Mouse (Mus musculus): Measurements from ENCODE around the gene Usp39.

Usp39 gene

DNA sequence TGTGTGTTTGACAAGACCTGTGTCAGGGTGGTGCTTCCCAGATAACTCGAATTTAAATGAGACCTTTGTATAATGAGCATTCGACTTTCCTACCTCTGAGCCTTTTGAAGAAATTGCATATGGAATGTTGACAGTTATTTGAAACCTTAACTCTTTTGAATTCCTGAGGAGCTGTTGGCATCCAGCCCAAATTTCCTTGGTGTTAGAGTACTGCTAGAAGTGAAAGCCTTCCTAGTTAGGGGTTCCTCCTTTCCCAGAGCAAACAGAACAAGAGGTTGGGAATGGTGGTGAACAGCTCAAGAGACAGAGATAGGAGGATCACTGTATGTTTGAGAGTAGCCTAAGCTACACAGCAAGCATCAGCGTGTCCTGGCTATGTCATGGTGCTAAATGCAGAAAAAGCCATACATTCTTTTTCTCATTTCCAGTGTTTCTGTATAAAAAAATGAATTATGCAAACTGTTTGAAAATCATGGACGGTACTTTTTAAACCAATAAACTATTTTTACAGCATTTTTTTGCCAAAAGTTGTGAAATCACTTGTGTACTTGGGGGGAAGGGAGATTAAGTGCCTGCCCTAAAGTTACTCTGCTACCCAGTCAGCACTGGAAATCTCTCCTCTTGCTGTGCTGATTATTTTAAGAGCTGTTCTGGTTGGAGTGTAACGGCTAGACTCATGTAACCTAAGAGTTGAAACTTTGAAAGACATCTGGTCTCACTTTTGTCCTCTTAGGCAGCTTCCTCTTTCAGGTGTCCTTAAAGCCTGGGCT, 7.8 kb upstream of the Usp39 start:
- no peak for DNase-seq (ENCODE audit: low read depth, low spot score)

DNA sequence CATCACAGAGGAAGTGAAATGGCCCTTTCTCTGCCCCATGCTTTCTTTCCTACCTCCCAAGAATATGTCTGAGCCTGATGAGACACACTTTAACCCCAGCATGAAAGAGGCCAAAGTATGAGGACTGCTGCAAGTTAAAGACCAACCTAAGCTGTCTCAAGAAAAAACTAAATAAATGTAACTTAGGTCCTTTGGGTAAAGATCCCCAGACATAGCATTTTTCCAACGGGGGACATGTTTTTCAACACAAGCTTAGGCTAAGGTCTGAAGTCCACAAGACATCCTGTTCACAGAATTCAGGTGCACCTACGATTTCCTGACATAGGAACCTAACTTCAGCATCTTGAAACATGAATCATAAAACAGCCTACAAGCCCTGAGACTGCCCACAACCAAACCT, 5.2 kb upstream of the Usp39 start:
- no peak for DNase-seq (ENCODE audit: low read depth, low spot score)

DNA sequence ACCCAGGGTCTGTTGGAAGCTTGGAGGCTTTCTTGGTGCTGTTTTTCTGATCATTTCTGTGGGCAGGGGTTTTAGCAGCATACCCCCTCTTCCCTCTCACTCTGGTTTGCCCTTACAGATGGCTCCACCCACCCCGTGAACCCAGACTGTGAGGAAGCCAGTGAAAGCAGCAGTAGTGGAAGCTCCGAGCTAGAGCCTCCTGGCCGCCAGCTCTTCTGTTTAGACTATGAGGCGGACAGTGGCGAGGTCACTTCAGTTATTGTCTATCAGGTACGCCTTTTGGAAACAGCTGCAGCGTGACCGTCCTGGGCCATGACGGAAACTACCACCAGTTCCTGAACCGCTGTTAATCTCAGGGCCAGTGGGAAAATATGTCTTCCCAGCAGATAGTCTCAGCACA, 3.4 kb upstream of the Usp39 start:
- DNase-seq (ENCODE audit: low read depth, low spot score): no peak

DNA sequence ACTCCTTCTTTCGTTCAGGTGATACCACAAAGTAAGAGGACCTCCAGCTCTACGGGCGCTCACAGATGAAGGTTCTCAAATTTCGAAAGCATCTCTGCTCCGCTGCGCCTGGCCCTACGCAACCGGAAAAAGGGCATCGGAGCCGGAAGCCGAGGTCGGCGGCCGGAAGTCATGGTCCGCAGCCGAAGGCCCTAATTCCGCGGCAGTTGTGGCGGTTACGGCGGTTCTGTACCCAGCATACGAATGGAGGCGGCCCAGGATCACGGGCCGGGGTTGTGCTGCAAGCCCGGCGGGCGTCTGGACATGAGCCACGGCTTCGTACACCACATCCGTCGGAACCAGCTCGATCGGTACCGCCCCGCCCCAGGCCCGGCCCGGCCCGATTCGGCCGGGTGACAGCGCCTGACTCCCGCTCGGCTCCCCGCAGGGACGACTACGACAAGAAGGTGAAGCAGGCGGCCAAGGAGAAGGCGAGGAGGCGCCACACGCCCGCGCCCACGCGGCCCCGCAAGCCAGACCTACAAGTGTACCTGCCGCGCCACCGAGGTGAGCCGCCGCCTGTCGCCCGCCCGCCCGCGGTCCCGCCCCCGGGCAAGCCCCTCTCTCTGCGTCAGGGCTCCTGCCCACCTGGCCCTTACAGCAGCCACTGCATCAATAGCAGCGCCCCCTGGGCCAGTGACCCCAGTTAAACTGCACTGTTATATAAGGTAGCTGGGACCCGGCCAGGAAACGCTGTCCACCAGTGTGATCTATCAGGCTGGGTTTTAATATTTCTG, 2.4 kb upstream of the Usp39 start, which contains the start of gene 0610030E20Rik:
0610030E20Rik (plus strand) TSS at position 152 of the 776 bp plus-strand sequence.
- DNase-seq (ENCODE audit: low read depth, low spot score): peak; percentile 86

DNA sequence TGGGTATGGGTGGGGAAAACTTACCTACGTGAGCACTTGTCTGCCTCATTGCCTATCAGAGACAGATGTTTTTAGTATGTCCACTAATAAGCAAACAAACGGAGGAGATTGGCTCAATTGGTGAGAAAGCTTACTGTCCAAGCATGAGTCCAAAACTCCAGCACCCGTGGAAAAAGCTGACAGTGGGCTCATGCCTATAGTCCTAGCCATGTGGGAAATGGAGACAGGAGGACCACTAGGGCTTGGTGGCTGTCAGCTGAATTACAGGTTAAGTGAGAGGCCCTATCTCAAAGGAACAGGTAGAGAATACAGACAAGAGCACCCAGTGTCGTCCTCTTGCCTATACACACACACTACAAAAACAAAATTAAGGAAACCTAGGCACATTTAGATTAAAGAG, 1.3 kb upstream of the Usp39 start:
- no peak for DNase-seq (ENCODE audit: low read depth, low spot score)

DNA sequence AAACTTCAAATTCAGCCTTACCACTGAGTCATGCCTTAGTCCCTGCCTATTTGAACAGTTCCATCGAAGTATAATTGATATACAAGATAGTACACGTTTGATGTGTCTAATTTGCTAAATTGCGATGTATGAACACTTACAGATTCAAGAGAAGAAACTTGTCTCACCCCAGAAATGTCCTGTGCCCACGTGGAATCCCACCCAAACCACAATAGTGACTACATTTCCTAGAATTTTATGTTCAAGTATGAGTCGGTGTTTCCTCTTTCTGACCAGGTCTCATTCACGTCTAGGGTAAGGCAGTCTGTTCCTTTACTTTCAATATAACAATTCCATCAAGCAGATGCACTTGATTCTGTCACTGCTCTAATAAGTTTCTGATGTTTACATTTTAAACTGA, 649 bp upstream of the Usp39 start:
- no peak for DNase-seq (ENCODE audit: low read depth, low spot score)

DNA sequence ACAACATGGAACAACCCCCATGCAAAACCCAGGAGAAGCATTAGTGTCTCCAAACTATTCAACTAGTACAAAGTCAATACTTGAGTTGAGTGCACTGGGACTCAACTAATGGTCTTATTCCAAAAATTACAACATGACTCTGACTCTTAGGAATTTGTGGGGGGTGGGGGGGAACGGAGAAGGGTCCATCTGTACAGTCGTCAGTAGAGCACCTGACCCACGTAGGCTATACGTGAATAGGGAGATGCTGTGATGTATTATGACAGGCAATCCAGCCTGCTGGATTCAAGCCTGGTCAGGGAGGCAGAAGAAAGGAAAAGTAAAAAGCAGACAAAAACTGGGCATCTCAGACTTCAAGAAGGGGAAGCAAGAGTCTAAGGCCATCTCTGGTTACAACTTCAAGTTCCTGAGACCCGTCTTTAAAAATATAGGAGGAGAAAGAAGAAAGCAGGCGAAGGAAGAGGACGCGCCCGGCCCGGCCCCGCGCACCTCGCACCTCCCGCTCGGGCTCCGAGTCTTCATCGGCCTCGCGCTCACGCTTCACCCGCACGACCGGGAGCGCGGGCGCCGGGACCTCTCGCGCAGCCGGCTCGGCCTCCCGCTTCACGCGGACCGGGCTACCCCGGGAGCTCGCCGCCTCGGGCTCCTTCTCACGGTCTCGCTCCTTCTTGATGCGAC, 449 bp downstream of the Usp39 start:
- DNase-seq (ENCODE audit: low read depth, low spot score): no peak

DNA sequence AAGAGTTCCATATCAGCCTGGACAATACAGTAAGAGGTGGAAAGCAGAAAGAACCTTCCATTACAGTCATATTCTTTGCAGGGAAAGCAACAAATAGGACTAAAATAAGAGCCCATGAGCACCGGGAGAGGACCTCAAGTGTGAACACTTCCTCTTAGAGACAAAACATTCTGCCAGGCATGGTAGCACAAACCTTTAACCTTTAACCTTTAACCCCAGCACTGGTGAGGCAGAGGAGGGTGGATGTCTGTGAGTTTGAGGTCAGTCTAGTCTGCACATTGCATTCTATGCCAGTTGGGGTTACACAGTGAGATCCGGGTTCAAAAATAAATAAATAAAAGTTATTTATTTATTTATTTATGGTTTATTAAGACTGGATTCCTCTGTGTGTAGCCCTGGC, 4.5 kb downstream of the Usp39 start:
- DNase-seq (ENCODE audit: low read depth, low spot score): no peak

DNA sequence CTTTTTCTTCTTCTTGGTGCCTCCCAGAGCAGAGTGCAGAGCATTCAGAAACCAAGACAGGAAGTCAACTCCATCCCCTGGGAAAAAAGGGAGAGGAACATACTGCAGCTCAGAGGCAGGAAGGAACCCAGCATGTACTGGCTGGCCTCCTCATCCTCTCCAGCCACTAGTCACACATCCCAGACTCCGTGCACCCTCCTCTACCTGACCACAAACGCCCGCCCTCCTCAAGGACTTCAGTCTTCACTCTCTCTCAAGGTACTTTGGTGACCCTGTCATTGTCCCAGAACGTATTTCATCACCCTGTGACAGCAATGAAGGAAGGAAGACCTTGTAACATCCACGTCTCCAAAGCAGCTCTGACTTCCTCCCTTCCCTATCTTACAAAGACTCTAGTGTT, 11.9 kb downstream of the Usp39 start:
- DNase-seq (ENCODE audit: low read depth, low spot score): no peak

DNA sequence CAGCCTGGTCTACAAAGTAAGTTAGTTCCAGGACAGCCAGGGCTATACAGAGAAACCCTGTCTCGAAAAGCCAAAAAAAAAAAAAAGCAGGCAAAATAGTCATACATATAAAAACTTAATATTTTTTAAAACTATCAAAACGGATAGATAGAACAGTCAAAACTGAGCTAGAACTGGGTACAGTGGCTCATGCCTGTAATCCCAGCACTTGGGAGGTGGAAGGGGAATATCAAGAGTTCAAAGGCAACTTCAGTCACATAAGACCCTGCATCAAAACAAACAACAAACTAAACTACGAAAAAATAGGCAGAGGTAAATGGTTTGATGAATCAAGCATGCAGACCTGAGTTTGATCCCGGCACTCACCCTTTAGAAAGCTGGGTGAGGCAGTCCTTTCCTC, 14.9 kb downstream of the Usp39 start:
- DNase-seq (ENCODE audit: low read depth, low spot score): no peak

DNA sequence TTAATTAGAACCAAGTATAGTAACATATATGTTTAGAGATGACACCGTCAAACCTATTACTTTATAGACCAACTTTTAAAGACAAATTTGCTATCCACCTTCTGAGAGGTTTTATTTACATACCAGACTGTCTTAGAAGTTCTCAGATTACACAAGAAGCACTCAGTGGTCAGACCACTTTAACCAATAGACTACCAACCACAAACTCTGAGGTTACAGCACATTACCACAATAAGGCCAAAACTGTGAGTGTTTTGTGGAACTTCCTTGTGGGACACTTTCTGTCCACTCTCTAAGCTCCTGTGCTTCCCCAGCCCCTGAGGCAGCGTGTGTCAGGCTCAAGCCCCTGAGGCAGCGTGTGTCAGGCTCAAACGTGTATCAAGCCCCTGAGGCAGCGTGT, 16.0 kb downstream of the Usp39 start:
- no peak for DNase-seq (ENCODE audit: low read depth, low spot score)

DNA sequence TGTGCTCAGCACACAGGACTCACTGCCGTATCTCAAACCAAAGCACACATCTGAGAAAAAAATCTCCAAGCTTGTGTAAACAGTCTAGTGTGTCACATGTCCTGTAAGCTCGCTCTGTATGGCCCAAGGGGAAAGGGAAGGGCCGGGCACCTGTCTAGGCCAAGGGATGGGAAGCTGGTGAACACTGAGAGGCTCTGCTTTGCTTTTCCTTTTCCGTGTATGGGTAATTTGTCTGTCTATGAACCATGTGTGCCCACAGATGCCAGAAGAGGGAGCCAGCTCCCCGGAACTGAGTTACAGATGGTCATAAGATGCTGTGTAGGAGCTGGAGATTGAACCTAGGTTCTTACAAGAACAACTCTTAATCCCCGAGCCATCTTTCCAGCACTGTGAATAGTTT, 18.7 kb downstream of the Usp39 start:
- DNase-seq (ENCODE audit: low read depth, low spot score): no peak

DNA sequence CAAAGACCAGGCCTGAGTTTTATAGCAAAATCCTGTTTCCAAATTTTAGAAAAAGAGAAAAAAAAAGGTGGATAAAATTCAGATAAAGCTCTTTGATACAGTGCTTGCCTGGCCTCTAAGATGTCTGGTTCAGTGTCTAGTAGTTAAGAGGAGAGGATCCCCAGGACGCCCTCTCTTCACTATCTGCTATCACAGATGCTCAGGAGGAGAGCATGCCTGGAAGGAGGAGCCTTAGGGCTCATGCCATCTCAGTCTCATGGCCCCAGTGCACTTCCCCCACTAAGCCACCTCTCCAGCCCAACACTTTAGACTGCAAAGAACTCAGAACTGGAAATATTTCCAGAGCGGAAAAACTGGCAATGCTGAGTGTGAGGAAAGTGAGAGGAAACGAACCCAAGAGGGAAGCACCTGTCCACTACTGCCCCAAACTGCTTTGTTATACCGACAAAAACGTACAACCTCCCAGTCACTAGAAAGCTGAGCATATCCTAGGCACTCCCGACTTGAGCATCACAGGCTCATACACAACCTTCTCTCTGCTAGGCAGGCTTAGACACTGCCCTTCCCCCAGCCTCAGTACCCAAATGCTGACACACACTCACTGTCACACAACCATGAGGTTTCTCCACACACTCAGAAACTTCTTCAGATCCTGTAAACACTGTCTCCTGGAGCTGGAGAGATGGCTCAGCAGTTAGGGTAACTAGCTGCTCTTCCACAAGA, 21.0 kb downstream of the Usp39 start:
- DNase-seq (ENCODE audit: low read depth, low spot score): no peak

DNA sequence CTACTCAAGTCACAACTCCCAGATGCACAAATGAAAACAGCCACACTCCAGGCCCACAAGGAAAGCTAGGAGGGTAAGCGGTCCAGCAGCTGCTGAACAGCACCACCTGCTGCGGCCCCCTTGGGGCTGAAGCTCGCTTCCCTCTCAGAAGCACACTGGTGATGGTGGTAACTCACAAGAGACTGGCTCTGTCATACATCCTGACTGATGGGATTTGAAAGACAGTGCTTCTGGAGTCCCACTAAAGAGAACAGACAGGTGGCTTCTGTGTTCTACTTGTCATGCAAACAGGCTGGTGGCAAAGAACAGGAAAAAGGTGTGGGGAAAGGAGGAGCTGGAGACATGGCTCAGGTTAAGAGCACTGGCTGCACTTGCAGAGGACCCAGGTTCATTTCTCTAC, 22.0 kb downstream of the Usp39 start:
- no peak for DNase-seq (ENCODE audit: low read depth, low spot score)

DNA sequence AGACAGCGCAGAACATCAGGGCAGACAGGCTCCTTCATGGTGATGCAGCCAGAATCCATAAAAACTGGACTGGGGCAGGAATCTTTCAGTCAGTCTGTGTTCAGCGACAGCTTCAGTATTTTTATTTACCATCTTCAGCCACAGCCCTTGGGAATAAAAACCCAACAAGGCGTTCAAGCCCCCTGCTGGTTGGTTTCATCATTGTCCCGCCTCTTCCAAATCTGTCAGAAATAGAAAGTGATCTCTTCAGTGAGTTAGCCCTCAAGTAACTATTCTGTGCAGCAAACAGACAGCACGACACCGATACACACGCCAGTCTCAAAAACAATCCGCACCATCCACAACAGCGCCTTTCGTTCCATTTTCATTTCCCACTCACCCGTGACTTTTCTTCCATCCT, 26.0 kb downstream of the Usp39 start:
- DNase-seq (ENCODE audit: low read depth, low spot score): peak; percentile 44

DNA sequence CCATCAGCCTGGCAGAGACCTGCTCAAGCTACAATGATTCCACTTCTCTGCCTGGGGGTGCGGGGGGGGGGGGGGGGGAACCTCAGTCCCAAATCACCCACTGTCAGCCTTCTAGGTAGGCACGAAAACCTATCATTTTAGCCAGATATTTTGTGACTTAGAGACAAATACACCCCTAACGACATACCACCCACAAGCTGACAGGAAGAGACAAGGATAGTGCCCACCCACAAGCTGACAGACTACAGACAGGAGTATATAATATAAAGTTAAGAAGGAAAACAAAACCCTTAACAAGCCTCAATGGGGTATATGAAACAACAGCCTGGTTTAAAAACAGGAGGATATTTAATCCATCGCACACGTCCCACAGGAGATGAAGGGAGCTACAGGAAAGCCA, 26.5 kb downstream of the Usp39 start:
- no peak for DNase-seq (ENCODE audit: low read depth, low spot score)

DNA sequence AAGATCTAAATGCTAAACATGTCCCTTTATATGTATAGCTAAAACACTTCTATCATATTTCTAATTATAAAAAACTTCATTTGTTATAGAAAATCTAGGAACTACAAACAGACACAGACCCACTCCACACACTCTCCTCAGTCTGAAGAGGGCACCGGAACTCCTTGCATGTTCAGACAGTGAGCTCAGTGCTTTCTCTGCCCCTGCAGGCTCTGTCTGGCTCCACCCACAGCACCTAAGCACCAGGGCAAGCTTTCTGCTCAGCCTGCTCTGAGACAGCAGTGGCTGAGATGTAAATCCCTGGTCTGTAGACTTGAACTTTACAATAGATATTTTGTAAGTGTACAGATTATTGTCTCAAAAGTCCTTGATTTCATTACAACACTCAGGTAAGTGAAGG, 28.9 kb downstream of the Usp39 start:
- no peak for DNase-seq (ENCODE audit: low read depth, low spot score)

DNA sequence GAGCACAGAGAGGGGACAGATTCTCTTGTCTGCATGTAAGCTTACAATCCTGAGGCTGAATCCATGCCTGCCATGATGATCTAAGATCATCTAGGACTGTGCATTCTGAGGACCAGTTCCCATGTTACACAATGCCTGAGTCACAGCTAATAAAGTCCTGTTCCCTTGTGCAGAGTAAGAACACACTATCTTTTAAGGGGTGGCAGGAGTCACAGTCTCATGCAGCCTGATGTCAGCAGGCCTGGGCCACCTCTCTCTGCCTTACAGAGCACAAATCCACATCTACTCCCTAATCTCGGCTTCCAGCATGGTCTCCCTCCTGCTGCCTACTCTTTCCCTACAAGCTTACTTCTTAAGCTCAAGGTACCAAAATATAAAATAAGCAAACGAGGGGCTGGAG, 29.6 kb downstream of the Usp39 start:
- no peak for DNase-seq (ENCODE audit: low read depth, low spot score)

DNA sequence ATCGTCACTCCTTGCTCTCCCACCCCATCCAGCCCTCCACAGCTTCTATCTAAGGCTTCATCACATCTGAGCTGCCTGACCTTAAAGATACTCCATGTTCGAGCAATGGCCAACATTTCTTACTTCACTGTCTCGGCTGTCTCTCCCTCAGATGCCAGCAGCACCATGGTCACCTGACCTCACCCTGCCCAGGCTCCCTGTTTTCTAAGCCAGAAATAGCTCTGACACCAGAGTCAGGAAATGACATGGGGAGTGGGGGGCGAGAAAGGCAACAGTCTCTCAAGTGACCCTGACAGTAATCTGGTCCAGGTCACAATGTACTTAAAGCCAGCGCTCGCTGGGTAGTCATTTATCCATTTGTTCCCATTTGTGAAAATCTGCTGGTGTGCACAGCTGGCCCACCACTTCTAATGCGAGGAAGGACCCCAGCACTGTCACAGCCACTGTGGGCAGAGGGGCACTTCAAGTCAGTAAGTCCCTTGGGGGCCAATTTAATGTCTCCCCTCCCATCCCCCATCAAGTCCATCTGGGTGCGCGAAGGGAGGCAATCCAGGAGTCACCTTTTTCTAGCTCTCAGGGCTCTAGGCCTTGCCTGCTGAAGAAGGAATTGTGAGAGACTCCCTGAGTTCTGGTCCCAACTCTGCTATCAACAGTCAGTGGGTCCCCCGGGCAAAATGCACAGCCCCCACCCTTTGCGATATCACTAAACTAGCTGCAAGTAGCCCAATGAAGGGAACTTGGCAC, 31.7 kb downstream of the Usp39 start:
- peak; percentile 40 for DNase-seq (ENCODE audit: low read depth, low spot score)

DNA sequence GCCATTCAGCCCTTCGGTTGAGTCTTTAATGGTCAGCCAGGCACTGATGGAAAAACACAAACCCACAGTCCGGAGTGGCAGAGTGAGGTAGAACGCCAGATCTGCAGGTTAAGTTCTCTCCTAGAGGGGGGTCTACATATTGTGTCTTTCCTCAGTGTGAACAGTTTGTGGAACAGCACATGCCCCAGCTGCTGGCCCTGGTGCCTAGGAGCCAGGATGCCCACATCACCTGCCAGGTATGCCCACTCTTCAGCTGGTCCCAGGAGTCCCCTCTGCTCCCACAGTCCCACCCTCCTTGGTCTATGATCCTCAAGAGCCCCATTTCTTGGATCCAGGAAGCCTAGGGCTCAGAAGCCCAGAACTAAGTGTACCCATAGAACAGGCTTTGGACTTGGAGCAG, 32.8 kb downstream of the Usp39 start:
- no peak for DNase-seq (ENCODE audit: low read depth, low spot score)

DNA sequence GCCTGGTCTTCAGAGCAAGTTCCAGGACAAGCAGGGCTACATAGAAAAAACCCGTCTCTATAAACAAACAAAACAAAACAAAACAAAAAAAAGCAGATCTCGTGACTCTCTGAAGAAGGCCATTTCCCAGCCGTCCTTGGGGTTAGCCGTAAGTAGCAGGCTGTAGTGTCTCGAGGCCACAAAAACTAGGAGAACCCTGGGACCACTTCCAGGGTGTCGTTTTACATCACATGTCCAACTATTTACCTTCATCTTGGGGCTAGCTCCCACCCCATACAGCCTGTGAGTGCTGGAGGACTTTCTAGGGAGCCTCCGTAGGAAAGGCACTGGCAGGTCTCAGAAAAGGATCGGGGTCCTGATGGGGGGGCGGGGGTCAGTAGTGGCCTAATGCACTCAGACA, 41.5 kb downstream of the Usp39 start:
- no peak for DNase-seq (ENCODE audit: low read depth, low spot score)
